Mouse (Mus musculus) limb, embryonic 10.5 days (tissue): ENCODE measurements around the gene Rnd1. TPM values are rescaled to one million over a fixed set of nuclear protein-coding genes. Genes with fewer than 3 reads are reported as not detected.

Experiments
- DNase-seq: peaks from one replicate; pipeline ENCODE4 v3.0.0-alpha.2; 2017; ENCODE audit warnings: low spot score
- H3K27ac ChIP-seq: fragments of 300-500 bp; sonication (generic); 2 replicates; pipeline ENCODE4 v1.5.1; 2016; ENCODE audit warnings: mild to moderate bottlenecking
- H3K27me3 ChIP-seq: fragments of 300-500 bp; sonication (generic); 2 replicates; pipeline ENCODE4 v1.6.1; 2016; ENCODE audit warnings: low read depth, mild to moderate bottlenecking; ENCODE audit not compliant: poor library complexity, severe bottlenecking
- H3K36me3 ChIP-seq: fragments of 300-500 bp; sonication (generic); 2 replicates; pipeline ENCODE4 v1.6.1; 2016; ENCODE audit warnings: mild to moderate bottlenecking, moderate library complexity
- H3K4me1 ChIP-seq: fragments of 300-500 bp; sonication (generic); 2 replicates; pipeline ENCODE4 v1.6.1; 2016
- H3K4me3 ChIP-seq: fragments of 300-500 bp; sonication (generic); 2 replicates; pipeline ENCODE4 v1.5.1; 2016; ENCODE audit warnings: mild to moderate bottlenecking, moderate library complexity
- H3K9me3 ChIP-seq: fragments of 300-500 bp; sonication (generic); replicated peaks from 2 replicates; pipeline ENCODE4 v1.6.1; 2016; ENCODE audit warnings: mild to moderate bottlenecking
- WGBS: fragments of 180-500 bp; shearing (Covaris S2); methylation state at CpG from one replicate; pipeline ENCODE4 v1.1.7; 2016; 5-methylcytosine and 5-hydroxymethylcytosine counted together
- polyA plus RNA-seq: library from polyadenylated mRNA; unstranded; fragments of >200 nt; fragmentation: Nextera tagmentation; extraction: Ambion mirVana; gene quantifications from 2 replicates; pipeline ENCODE4 v1.2.1, GENCODE M21; 2016

Rnd1 gene
- polyA plus RNA-seq, 1 experiment from 2014 or later: 0.38 TPM

GRCm38 (mm10) chr15:98614551-98614950, 62.7 kb downstream of the Rnd1 start:
- H3K9me3 ChIP-seq: no peaks in the 10 kb centered on the region
- peaks cover 40% of the 10 kb centered on the region for H3K4me1 ChIP-seq
- peak overlapping the region; percentile 53; the same call in 1 of the 2 replicates for H3K27ac ChIP-seq
- 83% methylated on average over 9 of the region's 9 CpGs for WGBS
- no peak overlapping the region for H3K4me3 ChIP-seq
- H3K36me3 ChIP-seq: no peaks in the 10 kb centered on the region
- DNase-seq: no peak
- no peaks in the 10 kb centered on the region for H3K27me3 ChIP-seq

Other genes starting within 250 kb of the Rnd1 start
- gene Olfr282, start 246.2 kb downstream of the Rnd1 start, polyA plus RNA-seq: not detected in 2 replicates
- gene Olfr281, start 224.9 kb downstream of the Rnd1 start, polyA plus RNA-seq: not detected in 2 replicates
- gene OR5BS1P, start 207.6 kb downstream of the Rnd1 start, polyA plus RNA-seq: not detected in 2 replicates
- gene Lalba, start 194.7 kb downstream of the Rnd1 start, polyA plus RNA-seq: 0.25 and 0.67 TPM in 2 replicates
- gene Olfr279, start 185.1 kb downstream of the Rnd1 start, polyA plus RNA-seq: not detected in 2 replicates
- 168 and 181 TPM in 2 replicates for gene Kansl2, start 143.2 kb downstream of the Rnd1 start, polyA plus RNA-seq
- gene Ccnt1, start 106.5 kb downstream of the Rnd1 start, polyA plus RNA-seq: 60.7 and 68.0 TPM in 2 replicates
- gene 4930415O20Rik, start 106.5 kb downstream of the Rnd1 start, polyA plus RNA-seq: 0.28 TPM in 1 of 2 replicates, not detected in the other
- 15.7 and 16.5 TPM in 2 replicates for gene Adcy6, start 67.4 kb downstream of the Rnd1 start, polyA plus RNA-seq
- gene Cacnb3, start 46.6 kb downstream of the Rnd1 start, polyA plus RNA-seq: 16.6 and 24.2 TPM in 2 replicates
- gene Ddx23, start 14.6 kb downstream of the Rnd1 start, polyA plus RNA-seq: 21.8 and 25.4 TPM in 2 replicates
- 0.34 and 0.64 TPM in 2 replicates for gene Ccdc65, start 30.7 kb upstream of the Rnd1 start, polyA plus RNA-seq
- gene Fkbp11, start 50.7 kb upstream of the Rnd1 start, polyA plus RNA-seq: 26.8 and 28.9 TPM in 2 replicates
- 44.3 and 49.1 TPM in 2 replicates for gene Arf3, start 85.8 kb upstream of the Rnd1 start, polyA plus RNA-seq
- 0.62 and 0.99 TPM in 2 replicates for gene Wnt10b, start 100.7 kb upstream of the Rnd1 start, polyA plus RNA-seq
- gene Wnt1, start 112.4 kb upstream of the Rnd1 start, polyA plus RNA-seq: not detected in 2 replicates
- not detected in 2 replicates for gene Ddn, start 132.0 kb upstream of the Rnd1 start, polyA plus RNA-seq
- gene Prkag1, start 154.1 kb upstream of the Rnd1 start, polyA plus RNA-seq: 92.3 and 97.7 TPM in 2 replicates
- 12.6 and 13.6 TPM in 2 replicates for gene Kmt2d, start 193.7 kb upstream of the Rnd1 start, polyA plus RNA-seq
- gene Rhebl1, start 217.1 kb upstream of the Rnd1 start, polyA plus RNA-seq: 27.9 and 34.3 TPM in 2 replicates
- gene Dhh, start 221.1 kb upstream of the Rnd1 start, polyA plus RNA-seq: 0.40 and 0.46 TPM in 2 replicates
- gene Lmbr1l, start 240.8 kb upstream of the Rnd1 start, polyA plus RNA-seq: 23.9 and 28.3 TPM in 2 replicates